Mouse (Mus musculus) liver, embryonic 12.5 days (tissue): ENCODE data around the gene Gbx2. TPM values are rescaled to one million over a fixed set of nuclear protein-coding genes. Genes with fewer than 3 reads are reported as not detected.

ENCODE experiments used
- ATAC-seq: fragments of 200-750 bp; cut with Nextera tagmentation; 2 replicates; pipeline ENCODE4 v1.8.0; 2017; ENCODE audit warnings: moderate number of reproducible peaks, mild to moderate bottlenecking, moderate library complexity
- H3K27ac ChIP-seq: fragments of 300-500 bp; sonication (generic); 2 replicates; pipeline ENCODE4 v1.5.1; 2016; ENCODE audit warnings: mild to moderate bottlenecking
- H3K27me3 ChIP-seq: fragments of 300-500 bp; sonication (generic); replicated peaks from 2 replicates; pipeline ENCODE4 v1.6.1; 2016; ENCODE audit warnings: mild to moderate bottlenecking, moderate library complexity
- H3K36me3 ChIP-seq: fragments of 300-500 bp; sonication (generic); 2 replicates; pipeline ENCODE4 v1.6.1; 2016; ENCODE audit warnings: mild to moderate bottlenecking, moderate library complexity
- H3K4me1 ChIP-seq: fragments of 300-500 bp; sonication (generic); 2 replicates; pipeline ENCODE4 v1.6.1; 2016
- H3K4me2 ChIP-seq: fragments of 300-500 bp; sonication (generic); 2 replicates; pipeline ENCODE4 v1.6.1; 2016; ENCODE audit warnings: mild to moderate bottlenecking, moderate library complexity
- H3K4me3 ChIP-seq: fragments of 300-500 bp; sonication (generic); 2 replicates; pipeline ENCODE4 v1.5.1; 2016; ENCODE audit warnings: mild to moderate bottlenecking, moderate library complexity
- H3K9ac ChIP-seq: fragments of 300-500 bp; sonication (generic); 2 replicates; pipeline ENCODE4 v1.6.1; 2016; ENCODE audit warnings: mild to moderate bottlenecking, moderate library complexity
- H3K9me3 ChIP-seq: fragments of 300-500 bp; sonication (generic); replicated peaks from 2 replicates; pipeline ENCODE4 v1.6.1; 2016; ENCODE audit warnings: mild to moderate bottlenecking, moderate library complexity
- WGBS: fragments of 180-500 bp; shearing (Covaris S2); methylation state at CpG from one replicate; pipeline ENCODE4 v1.1.7; 2016; ENCODE audit not compliant: insufficient replicate concordance; 5-methylcytosine and 5-hydroxymethylcytosine counted together
- polyA plus RNA-seq: library from polyadenylated mRNA; unstranded; fragments of >200 nt; fragmentation: Nextera tagmentation; extraction: Ambion mirVana; gene quantifications from 2 replicates; pipeline ENCODE4 v1.2.1, GENCODE M21; 2016

Gbx2 gene
- polyA plus RNA-seq = 1.7 and 2.0 TPM in 2 replicates

DNA sequence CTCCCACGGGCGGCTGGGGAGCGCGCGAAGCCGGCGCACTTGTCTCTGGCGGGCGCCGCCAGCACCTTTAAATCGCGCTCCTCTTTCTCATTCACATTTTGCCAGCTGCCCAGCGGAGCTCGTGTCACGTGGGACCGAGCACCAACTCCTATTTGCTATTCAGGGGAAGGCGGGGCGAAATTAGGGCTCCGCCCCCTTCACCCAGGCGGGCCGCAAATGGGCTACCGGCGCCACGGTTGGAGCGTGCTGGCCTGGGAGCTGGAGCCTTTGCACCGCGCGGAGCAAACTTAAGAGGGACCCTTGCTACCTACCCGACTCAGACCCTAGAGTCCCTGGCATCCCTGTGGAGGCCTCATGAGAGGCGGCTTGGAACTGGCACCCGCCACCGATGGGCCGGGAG lies at the start of gene Gbx2:
TSS of gene Gbx2 (minus strand) at position 60 of the 400 bp plus-strand sequence.
- peak; percentile 54 for ATAC-seq
- Histone ChIP-seq H3K9me3 (no peaks in the 10 kb centered on the region), H3K4me2 (peak within 1 kb of the TSS; percentile 72), H3K27me3 (peaks cover 99% of the 10 kb centered on the region), H3K9ac (peak within 1 kb of the TSS; percentile 35; the same call in 1 of the 2 replicates), H3K4me3 (peak within 1 kb of the TSS; percentile 55), H3K4me1 (peaks cover 22% of the 10 kb centered on the region), H3K36me3 (no peaks in the 10 kb centered on the region), H3K27ac (0 out of 2 replicates have a peak within 1 kb of the TSS, but pooled peaks have one; percentile 10)
- WGBS = 4% methylated on average over 33 of the region's 33 CpGs

- H3K9me3 ChIP-seq = no peaks in the 10 kb centered on the region
- H3K4me3 ChIP-seq = no peak overlapping the region
- H3K4me2 ChIP-seq = no peak overlapping the region
- H3K36me3 ChIP-seq = no peaks in the 10 kb centered on the region
- WGBS = 76% methylated on average over 8 of the region's 8 CpGs
- H3K4me1 ChIP-seq = no peaks in the 10 kb centered on the region
- H3K9ac ChIP-seq = no peak overlapping the region
- ATAC-seq = no peak
- no peak overlapping the region for H3K27ac ChIP-seq
- H3K27me3 ChIP-seq = peaks cover 6% of the 10 kb centered on the region
Observed at GRCm38 (mm10) chr1:89977261-89977660, 46.3 kb upstream of the Gbx2 start.

GRCm38 (mm10) chr1:89976411-89976810 lies 45.4 kb upstream of the Gbx2 start:
- no peak overlapping the region for H3K4me3 ChIP-seq
- H3K36me3 ChIP-seq = no peaks in the 10 kb centered on the region
- peaks cover 14% of the 10 kb centered on the region for H3K27me3 ChIP-seq
- H3K9ac ChIP-seq = no peak overlapping the region
- H3K4me1 ChIP-seq = no peaks in the 10 kb centered on the region
- H3K9me3 ChIP-seq = no peaks in the 10 kb centered on the region
- ATAC-seq = no peak
- H3K27ac ChIP-seq = no peak overlapping the region
- 62% methylated on average over 8 of the region's 8 CpGs for WGBS
- H3K4me2 ChIP-seq = no peak overlapping the region

DNA sequence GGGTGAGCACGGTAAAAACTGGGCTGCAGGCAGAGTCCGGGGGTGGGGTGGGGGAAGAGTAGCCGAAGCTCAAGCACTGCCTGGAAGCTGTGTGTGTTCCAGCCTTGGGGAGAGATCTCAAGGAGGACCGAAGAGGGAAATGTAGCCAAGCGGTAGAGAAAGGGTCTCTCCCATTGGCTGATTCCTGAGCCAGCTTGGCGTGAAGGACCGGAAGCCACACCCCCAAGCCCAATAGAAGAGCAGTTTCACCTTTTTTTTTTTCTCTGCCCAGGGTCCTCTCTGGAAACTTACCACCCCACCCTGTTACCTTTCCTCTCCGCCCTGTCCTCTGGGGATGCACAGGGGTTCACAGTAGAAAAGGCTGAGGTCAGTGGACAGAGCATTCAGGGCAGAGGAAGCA lies 43.6 kb upstream of the Gbx2 start:
- 52% methylated on average over 8 of the region's 8 CpGs for WGBS
- no peaks in the 10 kb centered on the region for H3K4me1 ChIP-seq
- no peak overlapping the region for H3K9ac ChIP-seq
- no peak overlapping the region for H3K27ac ChIP-seq
- ATAC-seq = no peak
- H3K36me3 ChIP-seq = no peaks in the 10 kb centered on the region
- H3K4me2 ChIP-seq = no peak overlapping the region
- peaks cover 33% of the 10 kb centered on the region for H3K27me3 ChIP-seq
- no peaks in the 10 kb centered on the region for H3K9me3 ChIP-seq
- no peak overlapping the region for H3K4me3 ChIP-seq

GRCm38 (mm10) chr1:89971848-89972247 lies 40.9 kb upstream of the Gbx2 start:
- H3K27me3 ChIP-seq = peaks cover 57% of the 10 kb centered on the region
- 47% methylated on average over 8 of the region's 8 CpGs for WGBS
- ATAC-seq = no peak

GRCm38 (mm10) chr1:89969714-89970110 lies 38.7 kb upstream of the Gbx2 start:
- Histone ChIP-seq H3K4me2 (no peak overlapping the region), H3K9me3 (no peaks in the 10 kb centered on the region), H3K36me3 (no peaks in the 10 kb centered on the region), H3K4me3 (no peak overlapping the region), H3K27me3 (peaks cover 68% of the 10 kb centered on the region), H3K27ac (no peak overlapping the region), H3K9ac (no peak overlapping the region), H3K4me1 (peaks cover 6% of the 10 kb centered on the region; the same call in 1 of the 2 replicates)
- 69% methylated on average over 4 of the region's 4 CpGs for WGBS
- ATAC-seq = no peak

More at GRCm38 (mm10) chr1:89971848-89972247, 40.9 kb upstream of the Gbx2 start:
- Histone ChIP-seq H3K4me2 (no peak overlapping the region), H3K9me3 (no peaks in the 10 kb centered on the region), H3K9ac (no peak overlapping the region), H3K4me1 (peaks cover 6% of the 10 kb centered on the region; the same call in 1 of the 2 replicates), H3K36me3 (no peaks in the 10 kb centered on the region), H3K4me3 (no peak overlapping the region), H3K27ac (no peak overlapping the region)

DNA sequence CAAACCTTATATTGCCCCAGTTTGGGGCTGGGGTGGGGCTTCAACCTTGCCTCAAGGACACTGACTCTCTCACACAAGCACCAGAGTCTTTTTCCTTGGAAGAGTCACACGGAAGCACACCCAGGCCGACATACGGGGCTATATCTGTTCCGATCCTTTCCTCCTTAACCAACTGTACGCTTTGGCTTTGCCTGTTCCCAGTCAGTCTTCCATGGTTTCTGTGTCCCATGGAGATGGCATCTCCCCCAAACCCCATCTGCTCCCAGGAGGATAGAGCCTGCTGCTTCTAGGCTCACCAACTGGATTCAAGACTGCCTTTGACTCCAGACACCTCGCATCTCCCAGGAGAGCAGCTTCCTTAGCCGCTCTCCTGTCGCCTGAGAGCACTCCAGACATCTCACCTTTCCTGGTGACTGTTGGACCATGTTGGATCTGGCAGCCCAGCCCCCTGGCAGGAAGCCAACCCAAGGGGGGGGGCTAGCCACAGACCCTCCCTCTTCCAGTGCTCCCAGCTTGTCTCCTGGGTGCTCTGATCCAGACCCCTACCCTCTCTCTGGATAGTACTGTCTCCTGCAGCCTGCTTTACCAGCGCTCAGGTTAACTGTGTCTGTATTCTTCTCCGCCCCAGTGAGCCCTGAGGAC lies 38.2 kb upstream of the Gbx2 start:
- 41% methylated on average over 10 of the region's 10 CpGs for WGBS
- H3K4me2 ChIP-seq = no peak overlapping the region
- ATAC-seq = no peak
- no peaks in the 10 kb centered on the region for H3K9me3 ChIP-seq
- H3K4me3 ChIP-seq = no peak overlapping the region
- H3K36me3 ChIP-seq = no peaks in the 10 kb centered on the region
- no peak overlapping the region for H3K9ac ChIP-seq
- H3K4me1 ChIP-seq = peaks cover 6% of the 10 kb centered on the region; the same call in 1 of the 2 replicates
- H3K27ac ChIP-seq = no peak overlapping the region
- H3K27me3 ChIP-seq = peaks cover 73% of the 10 kb centered on the region

- peak overlapping the region; percentile 54 for H3K4me3 ChIP-seq
- WGBS = 3% methylated on average over 95 of the region's 95 CpGs
- H3K9ac ChIP-seq = no peak overlapping the region
- H3K27me3 ChIP-seq = peaks cover 79% of the 10 kb centered on the region
- no peaks in the 10 kb centered on the region for H3K36me3 ChIP-seq
- H3K9me3 ChIP-seq = no peaks in the 10 kb centered on the region
- H3K4me2 ChIP-seq = peak overlapping the region; percentile 65
- no peak overlapping the region for H3K27ac ChIP-seq
- ATAC-seq = no peak
- peaks cover 6% of the 10 kb centered on the region; the same call in 1 of the 2 replicates for H3K4me1 ChIP-seq
Observed at GRCm38 (mm10) chr1:89968111-89968851, 37.3 kb upstream of the Gbx2 start.

- H3K4me3 ChIP-seq = no peak overlapping the region
- H3K9ac ChIP-seq = no peak overlapping the region
- H3K4me2 ChIP-seq = no peak overlapping the region
- H3K9me3 ChIP-seq = no peaks in the 10 kb centered on the region
- H3K36me3 ChIP-seq = no peaks in the 10 kb centered on the region
- 15% methylated on average over 9 of the region's 9 CpGs for WGBS
- H3K27me3 ChIP-seq = peaks cover 85% of the 10 kb centered on the region
- no peak for ATAC-seq
- H3K4me1 ChIP-seq = peaks cover 6% of the 10 kb centered on the region; the same call in 1 of the 2 replicates
- H3K27ac ChIP-seq = no peak overlapping the region
Observed at GRCm38 (mm10) chr1:89967585-89967984, 36.6 kb upstream of the Gbx2 start.

DNA sequence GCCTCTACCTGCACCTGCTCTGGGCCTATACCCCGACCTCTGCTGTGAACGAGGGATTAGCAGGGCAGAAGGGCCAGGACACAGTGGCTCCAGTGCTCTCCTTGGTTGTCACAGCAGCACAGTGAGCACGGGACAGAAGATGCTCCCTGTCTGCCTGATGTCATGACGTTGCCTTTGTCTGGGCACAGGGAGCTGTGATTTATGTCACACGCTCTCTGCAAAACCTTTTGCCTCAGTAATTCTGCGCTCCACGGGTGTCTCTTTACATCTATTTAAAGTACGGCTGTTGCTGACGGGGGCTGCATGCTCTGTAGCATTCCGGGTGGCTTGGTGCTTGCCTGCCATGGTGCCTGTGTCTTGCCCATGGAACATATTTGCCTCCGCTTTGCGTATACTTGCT lies 33.4 kb upstream of the Gbx2 start:
- 69% methylated on average over 12 of the region's 12 CpGs for WGBS
- Histone ChIP-seq H3K4me1 (peaks cover 6% of the 10 kb centered on the region; the same call in 1 of the 2 replicates), H3K27me3 (peaks cover 73% of the 10 kb centered on the region), H3K9ac (no peak overlapping the region), H3K27ac (no peak overlapping the region), H3K9me3 (no peaks in the 10 kb centered on the region), H3K36me3 (no peaks in the 10 kb centered on the region), H3K4me3 (no peak overlapping the region), H3K4me2 (no peak overlapping the region)
- no peak for ATAC-seq

DNA sequence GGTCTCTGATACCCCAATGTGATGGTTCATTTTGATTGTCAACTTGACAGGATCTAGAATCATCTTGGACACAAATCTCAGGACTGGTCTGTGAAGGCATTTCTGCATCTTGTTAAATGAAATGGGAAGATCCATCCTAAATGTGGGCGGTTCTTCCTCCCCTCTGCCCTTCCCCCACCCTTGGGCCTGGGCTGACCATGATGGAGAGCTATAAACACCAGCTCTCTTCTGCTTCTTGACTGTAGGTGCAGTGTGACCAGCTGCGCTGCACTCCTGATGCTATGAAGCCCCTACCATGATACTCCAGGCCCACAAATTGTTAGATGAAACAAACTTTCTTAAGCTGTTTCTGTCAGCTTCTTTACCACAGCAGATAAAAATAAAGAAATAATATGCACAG lies 32.3 kb upstream of the Gbx2 start:
- ATAC-seq = no peak
- Histone ChIP-seq H3K4me2 (no peak overlapping the region), H3K27me3 (peaks cover 66% of the 10 kb centered on the region), H3K4me3 (no peak overlapping the region), H3K4me1 (peaks cover 3% of the 10 kb centered on the region; the same call in 1 of the 2 replicates), H3K36me3 (no peaks in the 10 kb centered on the region), H3K9ac (no peak overlapping the region), H3K27ac (no peak overlapping the region), H3K9me3 (no peaks in the 10 kb centered on the region)
- 67% methylated on average over 2 of the region's 2 CpGs for WGBS

- no peaks in the 10 kb centered on the region for H3K4me1 ChIP-seq
- H3K36me3 ChIP-seq = no peaks in the 10 kb centered on the region
- no peak overlapping the region for H3K27ac ChIP-seq
- no peak for ATAC-seq
- no peaks in the 10 kb centered on the region for H3K9me3 ChIP-seq
- H3K4me2 ChIP-seq = no peak overlapping the region
- peaks cover 54% of the 10 kb centered on the region for H3K27me3 ChIP-seq
- no peak overlapping the region for H3K4me3 ChIP-seq
- 23% methylated on average over 13 of the region's 13 CpGs for WGBS
- no peak overlapping the region for H3K9ac ChIP-seq
Observed at GRCm38 (mm10) chr1:89962092-89962491, 31.1 kb upstream of the Gbx2 start.
